Comparison of ENCODE assay signal across 26 mouse cellular contexts in the genomic region with DNA sequence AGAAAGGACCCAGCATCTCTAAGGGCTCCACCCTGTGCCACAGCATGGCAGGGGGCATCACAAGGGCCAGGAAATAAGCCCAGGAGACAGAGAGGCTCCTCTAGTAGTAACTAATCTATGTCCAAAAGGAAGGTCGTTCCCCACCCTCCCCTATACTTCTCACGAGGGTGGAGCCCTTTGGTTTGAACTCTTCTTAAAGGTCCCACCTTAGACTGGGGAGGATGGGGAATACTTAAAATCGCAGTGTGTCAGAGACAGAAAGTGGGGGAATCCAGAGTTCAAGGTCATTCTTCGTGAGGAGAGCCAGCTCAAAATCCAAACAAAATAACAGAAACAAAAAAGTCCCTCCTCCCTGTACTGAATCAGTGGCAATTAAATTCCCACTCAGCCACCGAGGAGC. TPM values are rescaled to one million over a fixed set of nuclear protein-coding genes. Genes with fewer than 3 reads are reported as not detected.
DNase-seq lines count a peak whose midpoint lies in the region; ATAC-seq and TF ChIP-seq lines count a peak whose summit lies in the region.
"Had no signal": no experiment of that assay in that cellular context is flagged by ENCODE, and none has a peak within 500 bp of the region (broad histone marks: within the 10 kb centered on the region; RNA-seq: fewer than 3 reads in every experiment).

No protein-coding gene starts in this region.

- ATAC-seq in heart, embryonic 12.5 days (ENCODE audit: insufficient number of reproducible peaks, low FRiP score), result no peak
- ATAC-seq: CD4-positive, CD25-positive, alpha-beta regulatory T cell, adult 4 months; forebrain, embryonic 13.5 days; forebrain, embryonic 15.5 days; forebrain, postnatal 0 days had no signal

- no peak overlapping the region for H3K9ac ChIP-seq in heart, embryonic 12.5 days
- H3K9ac ChIP-seq: embryonic facial prominence, embryonic 13.5 days; embryonic facial prominence, embryonic 15.5 days; forebrain, embryonic 13.5 days; forebrain, embryonic 15.5 days; forebrain, postnatal 0 days had no signal

- no peak for TF ChIP-seq POLR2A in embryonic fibroblast, embryonic 13.5 days (IDR thresholded peaks at IDR 0.05; ENCODE audit: low read depth, low read length)

- intact Hi-C loops in gastrocnemius, adult 2 months (cut with DNase I), result loop anchor here (5.0 kb wide), 1 partner anchor 38 kb away; no protein-coding TSS in a partner anchor
- intact Hi-C loops in gastrocnemius, postnatal 36 days (cut with DNase I), result no loop called here

- no peaks in the 10 kb centered on the region for H3K9me3 ChIP-seq in heart, embryonic 12.5 days (replicated peaks)
- H3K9me3 ChIP-seq: embryonic facial prominence, embryonic 13.5 days; embryonic facial prominence, embryonic 15.5 days; forebrain, embryonic 13.5 days; forebrain, embryonic 15.5 days; G1E had no signal

- H3K4me1 ChIP-seq in embryonic fibroblast, embryonic 13.5 days (ENCODE audit: control insufficient read depth, insufficient read depth, low read length), result peaks cover 10% of the 10 kb centered on the region
- peaks cover 19% of the 10 kb centered on the region for H3K4me1 ChIP-seq in heart, embryonic 12.5 days (replicated peaks)

- H3K36me3 ChIP-seq in heart, embryonic 12.5 days, result no peaks in the 10 kb centered on the region
- H3K36me3 ChIP-seq: embryonic facial prominence, embryonic 13.5 days; embryonic facial prominence, embryonic 15.5 days; forebrain, embryonic 15.5 days; G1E had no signal

- no peak overlapping the region for H3K4me3 ChIP-seq in gastrocnemius, adult 2 months
- no peak overlapping the region for H3K4me3 ChIP-seq in embryonic fibroblast, embryonic 13.5 days (ENCODE audit: insufficient read depth, low read length)
- H3K4me3 ChIP-seq in heart, embryonic 12.5 days, result no peak overlapping the region
- H3K4me3 ChIP-seq: embryonic facial prominence, embryonic 13.5 days; embryonic facial prominence, embryonic 15.5 days; forebrain, embryonic 13.5 days; forebrain, embryonic 15.5 days had no signal

- peaks cover 4% of the 10 kb centered on the region; the same call in 1 of the 2 replicates for H3K27me3 ChIP-seq in heart, embryonic 12.5 days (replicated peaks)
- H3K27me3 ChIP-seq: CH12.LX; embryonic facial prominence, embryonic 13.5 days; embryonic facial prominence, embryonic 15.5 days; forebrain, embryonic 15.5 days had no signal

- no peak overlapping the region for H3K4me2 ChIP-seq in heart, embryonic 12.5 days
- H3K4me2 ChIP-seq: embryonic facial prominence, embryonic 13.5 days; embryonic facial prominence, embryonic 15.5 days; forebrain, embryonic 13.5 days; forebrain, embryonic 15.5 days had no signal

- peak; percentile 9 for DNase-seq in gastrocnemius, adult 2 months
- no peak for DNase-seq in gastrocnemius, postnatal 36 days
- DNase-seq in ES-CJ7 (ENCODE audit: low read depth, low spot score) (peak; percentile 94), R1 (ENCODE audit: low read depth, low spot score) (peak; percentile 91), MN1 (ENCODE audit: low spot score) (no peak)
- no peak for DNase-seq in cerebellum, postnatal 25 days
- DNase-seq: adrenal gland, adult 2 months; adrenal gland, postnatal 10 days; adrenal gland, postnatal 25 days; B cell, adult 2 months; cerebellum, adult 11 months; cerebellum, adult 18-20 months; cerebellum, adult 9-10 months; cerebellum, postnatal 10 days; cerebellum, postnatal 36 days; embryo, embryonic 11 days; forebrain, postnatal 0 days had no signal

- no peak for TF ChIP-seq CTCF in gastrocnemius, adult 2 months (IDR thresholded peaks at IDR 0.05)
- TF ChIP-seq CTCF in embryonic fibroblast, embryonic 13.5 days (IDR thresholded peaks at IDR 0.05; ENCODE audit: borderline replicate concordance, insufficient read depth, low read length), result no peak

- WGBS in heart, embryonic 12.5 days, result 43% methylated on average over 5 of the region's 5 CpGs

- peak overlapping the region; percentile 0; the same call in 1 of the 2 replicates for H3K27ac ChIP-seq in gastrocnemius, adult 2 months
- H3K27ac ChIP-seq in embryonic fibroblast, embryonic 13.5 days (ENCODE audit: insufficient read depth, low read length), result peak overlapping the region; percentile 42; the same call in 1 of the 2 replicates
- H3K27ac ChIP-seq in heart, embryonic 12.5 days (ENCODE audit: poor library complexity, severe bottlenecking), result no peak overlapping the region
- H3K27ac ChIP-seq: embryonic facial prominence, embryonic 13.5 days; embryonic facial prominence, embryonic 15.5 days; forebrain, embryonic 13.5 days; forebrain, embryonic 15.5 days had no signal

RNA-seq across cellular contexts. Expression of gene Med13l, which starts 50.6 kb away (rescaled TPM):
- 10 to 100 TPM; 21.5 to 28.3 TPM for total RNA-seq in gastrocnemius, adult 2 months (2021)
- 10 to 100 TPM; 20.4 to 22.4 TPM for total RNA-seq in gastrocnemius, postnatal 36 days (2021)
- polyA plus RNA-seq in embryonic fibroblast, embryonic 13.5 days (2011; ENCODE audit: insufficient read length, low read depth, missing spikeins), result 50.3 and 57.8 TPM in 2 replicates
- 10.0 and 10.8 TPM in 2 replicates for polyA plus RNA-seq in heart, embryonic 12.5 days (2016; fragmentation: Nextera tagmentation; extraction: Ambion mirVana)

Comparison
In these comparisons a context has a peak if more than half of its experiments do, and no peak if none do; other contexts are left out.
1. DNase-seq: peak in gastrocnemius, adult 2 months (single experiment), ES-CJ7 (single experiment) and R1 (single experiment); none in gastrocnemius, postnatal 36 days (0 of 2), MN1 (single experiment) and cerebellum, postnatal 25 days (0 of 2).